Mouse (Mus musculus): ENCODE measurements at regions not wholly inside any gene's neighbourhood (a gene's known extent, or its start where the extent isn't known, plus 50 kb on each side); places are given as distances from the start of the nearest gene placed in this dataset.

DNA sequence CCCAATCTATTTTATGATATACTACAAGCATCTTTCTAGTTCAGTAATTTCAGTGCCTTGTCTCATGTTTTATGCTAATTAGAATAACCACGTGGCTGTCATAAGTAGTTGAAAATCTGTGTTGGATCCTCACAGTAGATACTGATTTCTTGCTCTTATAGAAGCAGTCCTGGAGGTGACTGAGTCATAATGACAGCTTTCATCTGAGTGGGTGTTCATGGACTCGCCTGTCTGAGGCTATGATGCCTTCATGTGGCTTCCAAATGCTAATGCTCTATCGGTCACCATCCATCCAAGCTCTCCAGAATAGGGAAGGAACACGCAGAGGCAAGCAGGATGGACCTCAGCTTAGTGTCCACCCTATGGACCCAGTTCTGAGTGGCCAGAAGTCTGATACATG, 396.6 kb upstream of the Slc30a5 start:
- TF ChIP-seq CTCF (conservative IDR thresholded peaks at IDR 0.05; ENCODE audit: insufficient read depth, insufficient read length, low read depth, low read length) (no peak), POLR2A (IDR thresholded peaks at IDR 0.05; ENCODE audit: low read depth, low read length) (no peak)
- WGBS: 85% methylated on average over 4 of the region's 4 CpGs
- DNase-seq: no peak

DNA sequence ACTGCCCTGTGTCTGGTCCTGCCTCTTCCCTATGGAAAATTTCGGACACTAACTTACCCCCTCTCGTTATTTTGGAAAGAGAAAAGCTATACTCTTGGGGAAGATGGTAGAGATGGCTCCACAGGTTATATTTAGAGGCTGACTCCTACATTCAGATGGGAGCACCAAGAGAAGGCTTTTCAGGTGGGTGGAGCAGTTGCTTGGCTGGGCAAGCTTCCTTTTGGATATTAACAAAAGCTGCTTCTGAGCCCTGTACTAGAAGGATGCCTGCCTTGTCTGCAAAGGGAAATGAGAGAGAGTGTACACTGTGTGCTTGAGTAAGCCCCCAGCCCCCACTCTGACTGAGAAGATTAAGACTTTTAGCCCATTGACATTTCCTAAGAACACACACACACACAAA, 392.1 kb upstream of the Slc30a5 start:
- Histone ChIP-seq H3K4me1 (ENCODE audit: control insufficient read depth, insufficient read depth, low read length) (no peaks in the 10 kb centered on the region), H3K36me3 (ENCODE audit: control insufficient read depth, insufficient read depth, low read length) (no peaks in the 10 kb centered on the region), H3K4me3 (ENCODE audit: insufficient read depth, low read depth, low read length) (no peak overlapping the region), H3K27me3 (replicated peaks; ENCODE audit: control insufficient read depth, insufficient read depth, low read length) (no peaks in the 10 kb centered on the region), H3K27ac (ENCODE audit: insufficient read depth, low read depth, low read length) (no peak overlapping the region)
- TF ChIP-seq POLR2A (IDR thresholded peaks at IDR 0.05; ENCODE audit: low read depth, low read length) (no peak), CTCF (conservative IDR thresholded peaks at IDR 0.05; ENCODE audit: insufficient read depth, insufficient read length, low read depth, low read length) (no peak)
- WGBS: 83% methylated on average over 2 of the region's 2 CpGs
- no peak for DNase-seq

More for the DNA sequence above, 396.6 kb upstream of the Slc30a5 start:
- peaks cover 8% of the 10 kb centered on the region; the same call in 1 of the 2 replicates for H3K4me1 ChIP-seq (ENCODE audit: control insufficient read depth, insufficient read depth, low read length)
- H3K27me3 ChIP-seq (replicated peaks; ENCODE audit: control insufficient read depth, insufficient read depth, low read length): no peaks in the 10 kb centered on the region
- H3K36me3 ChIP-seq (ENCODE audit: control insufficient read depth, insufficient read depth, low read length): no peaks in the 10 kb centered on the region
- no peak overlapping the region for H3K4me3 ChIP-seq (ENCODE audit: insufficient read depth, low read depth, low read length)
- no peak overlapping the region for H3K27ac ChIP-seq (ENCODE audit: insufficient read depth, low read depth, low read length)

DNA sequence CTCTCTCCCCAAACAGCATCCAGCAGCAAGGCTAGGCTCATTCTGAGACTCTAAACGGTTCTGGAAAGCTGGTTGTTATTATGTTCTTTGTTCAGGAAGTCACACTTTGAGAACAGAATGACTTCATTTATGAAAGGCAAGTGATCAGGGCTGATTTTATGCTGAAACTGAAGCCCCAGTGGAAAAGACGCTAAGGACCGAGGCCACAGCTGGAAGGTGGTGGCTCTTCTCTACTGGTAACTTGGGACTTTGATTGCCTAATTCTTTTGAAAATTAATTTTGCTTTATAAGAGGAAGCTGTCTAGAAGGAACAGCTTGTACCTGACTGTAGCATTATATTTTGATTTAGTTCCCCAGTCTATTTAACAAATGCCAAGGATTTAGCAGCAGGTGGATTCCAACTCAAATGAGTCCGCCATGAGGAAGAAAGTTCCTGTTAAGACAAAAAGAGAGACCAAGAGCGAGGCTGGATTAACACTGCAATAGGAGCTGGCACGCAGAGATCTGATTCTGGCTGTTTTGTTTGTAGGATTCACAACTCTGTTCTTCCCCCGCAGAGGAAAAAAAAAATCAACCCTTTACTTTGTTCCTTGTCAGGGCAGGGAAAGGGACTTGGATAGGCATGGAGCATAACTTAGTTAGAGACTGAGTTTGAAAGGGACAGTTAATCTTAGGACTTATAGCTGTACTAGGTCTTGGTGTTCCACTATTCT, 388.3 kb upstream of the Slc30a5 start:
- Histone ChIP-seq H3K27ac (ENCODE audit: insufficient read depth, low read depth, low read length) (no peak overlapping the region), H3K4me1 (ENCODE audit: control insufficient read depth, insufficient read depth, low read length) (peaks cover 6% of the 10 kb centered on the region), H3K27me3 (replicated peaks; ENCODE audit: control insufficient read depth, insufficient read depth, low read length) (no peaks in the 10 kb centered on the region), H3K4me3 (ENCODE audit: insufficient read depth, low read depth, low read length) (no peak overlapping the region), H3K36me3 (ENCODE audit: control insufficient read depth, insufficient read depth, low read length) (no peaks in the 10 kb centered on the region)
- TF ChIP-seq CTCF (conservative IDR thresholded peaks at IDR 0.05; ENCODE audit: insufficient read depth, insufficient read length, low read depth, low read length) (no peak), POLR2A (IDR thresholded peaks at IDR 0.05; ENCODE audit: low read depth, low read length) (no peak)
- no peak for DNase-seq
- 86% methylated on average over 7 of the region's 7 CpGs for WGBS

DNA sequence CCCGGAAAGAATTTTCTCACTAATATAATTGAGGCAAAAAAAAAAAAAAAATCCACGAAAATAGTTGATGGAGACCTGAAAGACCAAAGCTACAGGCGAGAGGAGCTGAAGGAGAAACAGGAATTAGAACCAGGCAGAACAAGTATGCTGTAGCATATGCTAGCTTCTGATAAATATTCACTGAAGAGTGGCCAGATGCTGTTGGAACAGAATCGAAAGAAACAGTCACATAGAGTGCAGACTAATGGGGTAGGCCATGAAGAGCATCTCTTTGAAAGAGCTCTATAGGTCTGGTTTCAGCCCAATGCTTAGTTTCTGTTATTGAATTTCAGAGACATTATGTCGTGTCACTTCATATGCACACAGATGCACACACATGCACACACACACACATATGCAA, 386.3 kb upstream of the Slc30a5 start:
- Histone ChIP-seq H3K4me1 (ENCODE audit: control insufficient read depth, insufficient read depth, low read length) (peaks cover 12% of the 10 kb centered on the region), H3K27me3 (replicated peaks; ENCODE audit: control insufficient read depth, insufficient read depth, low read length) (no peaks in the 10 kb centered on the region), H3K27ac (ENCODE audit: insufficient read depth, low read depth, low read length) (no peak overlapping the region), H3K4me3 (ENCODE audit: insufficient read depth, low read depth, low read length) (no peak overlapping the region), H3K36me3 (ENCODE audit: control insufficient read depth, insufficient read depth, low read length) (no peaks in the 10 kb centered on the region)
- TF ChIP-seq POLR2A (IDR thresholded peaks at IDR 0.05; ENCODE audit: low read depth, low read length): no peak
- no peak for TF ChIP-seq CTCF (conservative IDR thresholded peaks at IDR 0.05; ENCODE audit: insufficient read depth, insufficient read length, low read depth, low read length)
- no peak for DNase-seq
- WGBS: 91% methylated on average over 5 of the region's 5 CpGs

DNA sequence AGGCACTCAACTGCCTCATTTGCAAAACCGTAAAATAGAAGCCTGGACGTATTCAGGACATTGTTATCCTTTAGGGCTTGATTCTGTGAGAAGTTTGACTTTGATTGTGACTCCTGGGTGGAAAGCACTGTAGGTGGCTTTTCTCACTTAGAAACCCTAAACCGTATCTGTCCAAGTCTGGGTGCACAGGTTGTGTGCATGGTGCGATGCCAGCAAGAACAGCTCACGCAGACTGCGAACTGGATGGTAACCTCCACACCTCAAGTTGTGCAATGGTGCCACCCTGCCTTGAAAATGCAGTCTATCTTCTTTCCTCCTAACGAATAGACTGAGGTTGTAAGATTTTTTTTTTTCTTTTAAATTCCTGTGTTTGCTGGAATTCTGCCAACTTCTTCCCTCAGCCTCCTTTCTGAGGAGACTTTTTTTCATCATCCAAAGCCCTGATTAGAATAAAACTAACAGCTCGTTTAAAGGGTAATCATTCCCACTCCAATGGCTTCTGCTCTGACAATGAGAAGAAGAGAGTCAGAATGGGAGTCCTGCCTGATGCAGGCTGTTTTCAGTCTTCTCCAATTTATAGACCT, 383.8 kb upstream of the Slc30a5 start:
- 53% methylated on average over 8 of the region's 8 CpGs for WGBS
- peak; percentile 54 for DNase-seq
- Histone ChIP-seq H3K27ac (ENCODE audit: insufficient read depth, low read depth, low read length) (peak overlapping the region; percentile 76), H3K4me3 (ENCODE audit: insufficient read depth, low read depth, low read length) (no peak overlapping the region), H3K4me1 (ENCODE audit: control insufficient read depth, insufficient read depth, low read length) (peaks cover 12% of the 10 kb centered on the region), H3K27me3 (replicated peaks; ENCODE audit: control insufficient read depth, insufficient read depth, low read length) (no peaks in the 10 kb centered on the region), H3K36me3 (ENCODE audit: control insufficient read depth, insufficient read depth, low read length) (no peaks in the 10 kb centered on the region)
- TF ChIP-seq POLR2A (IDR thresholded peaks at IDR 0.05; ENCODE audit: low read depth, low read length) (no peak), CTCF (conservative IDR thresholded peaks at IDR 0.05; ENCODE audit: insufficient read depth, insufficient read length, low read depth, low read length) (no peak)

DNA sequence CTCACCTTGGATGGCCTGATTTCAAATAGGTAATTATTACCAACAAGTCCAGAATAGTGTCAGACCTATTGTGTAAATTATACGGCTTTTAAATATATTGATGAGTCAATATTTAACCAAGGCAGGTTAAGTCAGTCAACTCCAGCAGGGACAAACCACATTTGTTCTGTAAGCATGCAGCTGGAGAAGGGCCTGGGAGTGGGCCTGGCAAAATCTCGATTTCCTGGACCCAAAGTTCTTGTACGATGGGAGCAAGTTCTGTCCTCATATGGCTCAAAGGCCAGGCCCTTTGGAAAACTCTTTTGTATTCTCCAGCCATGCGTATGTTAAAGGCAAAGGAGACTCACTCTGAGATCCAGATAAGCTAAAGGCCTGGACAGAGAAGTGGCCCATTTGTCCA, 383.2 kb upstream of the Slc30a5 start:
- DNase-seq: peak; percentile 67
- Histone ChIP-seq H3K4me3 (ENCODE audit: insufficient read depth, low read depth, low read length) (no peak overlapping the region), H3K36me3 (ENCODE audit: control insufficient read depth, insufficient read depth, low read length) (no peaks in the 10 kb centered on the region), H3K27me3 (replicated peaks; ENCODE audit: control insufficient read depth, insufficient read depth, low read length) (no peaks in the 10 kb centered on the region), H3K27ac (ENCODE audit: insufficient read depth, low read depth, low read length) (peak overlapping the region; percentile 76), H3K4me1 (ENCODE audit: control insufficient read depth, insufficient read depth, low read length) (peaks cover 12% of the 10 kb centered on the region)
- no peak for TF ChIP-seq POLR2A (IDR thresholded peaks at IDR 0.05; ENCODE audit: low read depth, low read length)
- no peak for TF ChIP-seq CTCF (conservative IDR thresholded peaks at IDR 0.05; ENCODE audit: insufficient read depth, insufficient read length, low read depth, low read length)
- WGBS: 38% methylated on average over 4 of the region's 4 CpGs

DNA sequence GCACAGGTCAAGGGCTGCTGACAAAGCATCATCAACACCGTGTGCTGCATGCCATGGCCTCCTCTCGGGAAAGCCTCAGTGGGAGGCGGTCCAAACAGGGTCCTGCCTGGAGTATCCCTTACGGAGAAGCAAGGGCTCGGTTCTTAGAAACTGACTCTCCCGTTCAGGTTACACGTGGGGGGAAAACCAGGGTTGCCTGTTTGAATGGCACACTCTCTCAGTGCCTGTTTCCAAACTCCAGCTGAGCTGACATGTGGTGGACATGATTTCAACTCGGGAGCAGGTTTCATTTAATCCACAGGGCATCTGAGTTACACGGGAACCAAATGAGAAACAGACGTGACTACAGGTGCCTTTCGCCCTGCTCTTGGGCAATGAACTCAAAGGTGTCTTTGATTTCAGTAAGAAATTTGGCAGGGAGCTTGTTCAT, 382.6 kb upstream of the Slc30a5 start:
- peaks cover 12% of the 10 kb centered on the region for H3K4me1 ChIP-seq (ENCODE audit: control insufficient read depth, insufficient read depth, low read length)
- peak overlapping the region; percentile 68 for H3K27ac ChIP-seq (ENCODE audit: insufficient read depth, low read depth, low read length)
- no peak for TF ChIP-seq CTCF (conservative IDR thresholded peaks at IDR 0.05; ENCODE audit: insufficient read depth, insufficient read length, low read depth, low read length)
- TF ChIP-seq POLR2A (IDR thresholded peaks at IDR 0.05; ENCODE audit: low read depth, low read length): no peak
- 32% methylated on average over 11 of the region's 11 CpGs for WGBS
- DNase-seq: peak; percentile 54
- H3K4me3 ChIP-seq (ENCODE audit: insufficient read depth, low read depth, low read length): no peak overlapping the region
- no peaks in the 10 kb centered on the region for H3K27me3 ChIP-seq (replicated peaks; ENCODE audit: control insufficient read depth, insufficient read depth, low read length)
- H3K36me3 ChIP-seq (ENCODE audit: control insufficient read depth, insufficient read depth, low read length): no peaks in the 10 kb centered on the region
